ENCODE assay signal across 8 mouse cellular contexts in the genomic region with DNA sequence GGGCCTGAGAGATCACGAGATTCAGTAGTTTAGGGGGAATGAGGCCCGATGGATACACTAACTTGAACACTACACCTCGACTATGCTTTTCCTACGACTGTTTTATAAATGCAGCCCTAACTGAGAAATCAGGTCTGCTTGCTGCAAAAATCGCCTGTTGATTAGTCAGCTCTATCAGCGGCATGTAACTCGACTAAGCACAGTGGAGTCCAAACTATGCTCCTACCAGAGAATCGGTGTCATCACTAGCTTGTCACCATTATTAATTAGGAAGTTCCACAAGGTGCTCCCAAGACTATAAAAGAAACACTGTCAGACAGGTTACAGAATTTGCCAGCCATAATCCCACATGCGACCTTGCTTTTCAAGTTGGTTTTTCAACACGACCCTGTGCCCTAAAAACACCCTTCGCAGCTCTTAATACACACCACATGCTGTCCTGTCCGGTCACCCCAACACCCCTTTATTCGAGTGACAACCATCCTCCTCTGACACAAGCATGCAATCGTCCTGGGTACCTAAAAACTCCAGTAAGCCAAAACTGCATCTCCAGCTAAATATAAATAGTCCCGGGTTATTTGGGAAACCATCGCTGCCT. TPM values are rescaled to one million over a fixed set of nuclear protein-coding genes. Genes with fewer than 3 reads are reported as not detected.
DNase-seq lines count a peak whose midpoint lies in the region; ATAC-seq and TF ChIP-seq lines count a peak whose summit lies in the region.

No protein-coding gene starts in this region.

- H3K36me3 ChIP-seq in forebrain, embryonic 15.5 days = no peaks in the 10 kb centered on the region
- no peaks in the 10 kb centered on the region for H3K36me3 ChIP-seq in liver, embryonic 16.5 days (ENCODE audit: control insufficient read depth, insufficient read depth)

- peak in 1 of 2 experiments; percentile 16 for DNase-seq in cerebellum, adult 2 months
- no peak for DNase-seq in cerebellum, postnatal 14 days
- DNase-seq in 416B (ENCODE audit: low read depth) = peak; percentile 34
- no peak for DNase-seq in gastrocnemius, adult 18-20 months (ENCODE audit: low spot score)
- DNase-seq in layer of hippocampus, postnatal 36 days = no peak
- no peak for DNase-seq in gastrocnemius, postnatal 10 days

- peak overlapping the region; percentile 81 for H3K9ac ChIP-seq in forebrain, embryonic 15.5 days (replicated peaks)
- peak overlapping the region; percentile 73 for H3K9ac ChIP-seq in liver, embryonic 16.5 days (ENCODE audit: low read depth, low read length)

- peak overlapping the region; percentile 86 for H3K4me3 ChIP-seq in cerebellum, adult 2 months (replicated peaks; ENCODE audit: insufficient read depth, low read depth, low read length)
- H3K4me3 ChIP-seq in forebrain, embryonic 15.5 days = peak overlapping the region; percentile 86
- peak overlapping the region; percentile 68 for H3K4me3 ChIP-seq in liver, embryonic 16.5 days (ENCODE audit: low read depth, low read length)

- peak overlapping the region; percentile 81 for H3K4me2 ChIP-seq in forebrain, embryonic 15.5 days (replicated peaks)
- H3K4me2 ChIP-seq in liver, embryonic 16.5 days (ENCODE audit: low read depth, low read length) = peak overlapping the region; percentile 69

- no peak for TF ChIP-seq CTCF in cerebellum, adult 2 months (IDR thresholded peaks at IDR 0.05; ENCODE audit: borderline replicate concordance, insufficient read depth, low read depth, low read length)

- WGBS in cerebellum, adult 2 months = 14% methylated on average over 16 of the region's 16 CpGs
- 32% methylated on average over 16 of the region's 16 CpGs for WGBS in forebrain, embryonic 15.5 days
- 20% methylated on average over 16 of the region's 16 CpGs for WGBS in liver, embryonic 16.5 days (ENCODE audit: insufficient replicate concordance)

- no peaks in the 10 kb centered on the region for H3K27me3 ChIP-seq in cerebellum, adult 2 months (ENCODE audit: control insufficient read depth, insufficient read depth, low read length)
- H3K27me3 ChIP-seq in forebrain, embryonic 15.5 days = no peaks in the 10 kb centered on the region
- H3K27me3 ChIP-seq in liver, embryonic 16.5 days (ENCODE audit: control insufficient read depth, insufficient read depth, low read depth, low read length) = peaks cover 4% of the 10 kb centered on the region; the same call in 1 of the 2 replicates

- no peak for TF ChIP-seq POLR2A in cerebellum, adult 2 months (IDR thresholded peaks at IDR 0.05; ENCODE audit: borderline replicate concordance, insufficient read depth, low read length)

- no peaks in the 10 kb centered on the region for H3K9me3 ChIP-seq in forebrain, embryonic 15.5 days
- no peaks in the 10 kb centered on the region for H3K9me3 ChIP-seq in liver, embryonic 16.5 days (replicated peaks; ENCODE audit: control insufficient read depth, low read length)

- H3K27ac ChIP-seq in cerebellum, adult 2 months (ENCODE audit: insufficient read depth, low read length) = no peak overlapping the region
- no peak overlapping the region for H3K27ac ChIP-seq in forebrain, embryonic 15.5 days (replicated peaks)
- no peak overlapping the region for H3K27ac ChIP-seq in liver, embryonic 16.5 days (ENCODE audit: low read length)

- peaks cover 5% of the 10 kb centered on the region; the same call in 1 of the 2 replicates for H3K4me1 ChIP-seq in cerebellum, adult 2 months (ENCODE audit: control insufficient read depth, insufficient read depth, low read length)
- peaks cover 8% of the 10 kb centered on the region; the same call in 1 of the 2 replicates for H3K4me1 ChIP-seq in forebrain, embryonic 15.5 days
- peaks cover 3% of the 10 kb centered on the region; the same call in 1 of the 2 replicates for H3K4me1 ChIP-seq in liver, embryonic 16.5 days (ENCODE audit: control insufficient read depth, low read depth, low read length)

- ATAC-seq in forebrain, embryonic 15.5 days (replicated peaks) = no peak; the same call in 1 of the 2 replicates
- ATAC-seq in liver, embryonic 16.5 days (ENCODE audit: low read depth) = no peak

RNA-seq across cellular contexts. Expression of gene Dnmbp, which starts 0.7 kb away (rescaled TPM):
- 13.3 and 14.4 TPM in 2 replicates for polyA plus RNA-seq in cerebellum, adult 2 months (2012; rRNA removed)
- polyA plus RNA-seq in forebrain, embryonic 15.5 days (2015; fragmentation: Nextera tagmentation; extraction: Ambion mirVana) = 8.1 and 8.7 TPM in 2 replicates
- polyA plus RNA-seq in liver, embryonic 16.5 days (2015; fragmentation: Nextera tagmentation; extraction: Ambion mirVana) = 2.8 and 3.2 TPM in 2 replicates
- 10 to 100 TPM; 12.0 TPM for total RNA-seq in gastrocnemius, adult 18-20 months (2021)
- total RNA-seq in layer of hippocampus, postnatal 36 days (2021) = 10 to 100 TPM in 1 of 2 experiments, 1 to 10 TPM in 1; 8.1 to 10.1 TPM
- 10 to 100 TPM; 12.8 to 16.3 TPM for total RNA-seq in gastrocnemius, postnatal 10 days (2021)

RNA-seq across cellular contexts. Expression of gene Cpn1, which starts 47.1 kb away (rescaled TPM):
- 0.16 and 0.36 TPM in 2 replicates for polyA plus RNA-seq in cerebellum, adult 2 months (2012; rRNA removed)
- 0.36 and 0.38 TPM in 2 replicates for polyA plus RNA-seq in forebrain, embryonic 15.5 days (2015; fragmentation: Nextera tagmentation; extraction: Ambion mirVana)
- polyA plus RNA-seq in liver, embryonic 16.5 days (2015; fragmentation: Nextera tagmentation; extraction: Ambion mirVana) = 97.2 and 112 TPM in 2 replicates
- under 1 TPM; 0.25 to 0.90 TPM for total RNA-seq in gastrocnemius, adult 18-20 months (2021)
- total RNA-seq in layer of hippocampus, postnatal 36 days (2021) = under 1 TPM in 1 of 2 experiments, not detected in 1; 0.33 TPM
- not detected for total RNA-seq in gastrocnemius, postnatal 10 days (2021)
